Mouse (Mus musculus) frontal cortex, postnatal 14 days (tissue): ENCODE results near the gene Prdx1.
"Not testable (repeated sequence)": the region's sequence is repeated elsewhere in the genome, so short reads cannot be mapped to it uniquely, and the experiment has no call there.

Experiments used
- DNase-seq, 2 experiments: peaks; one replicate each; pipeline ENCODE4 v3.0.0; 2022; ENCODE audit warnings: low spot score in 2 of 2

Prdx1 gene

GRCm38 (mm10) chr4:116677808-116678207 lies 7.5 kb upstream of the Prdx1 start:
- DNase-seq = no peak

DNA sequence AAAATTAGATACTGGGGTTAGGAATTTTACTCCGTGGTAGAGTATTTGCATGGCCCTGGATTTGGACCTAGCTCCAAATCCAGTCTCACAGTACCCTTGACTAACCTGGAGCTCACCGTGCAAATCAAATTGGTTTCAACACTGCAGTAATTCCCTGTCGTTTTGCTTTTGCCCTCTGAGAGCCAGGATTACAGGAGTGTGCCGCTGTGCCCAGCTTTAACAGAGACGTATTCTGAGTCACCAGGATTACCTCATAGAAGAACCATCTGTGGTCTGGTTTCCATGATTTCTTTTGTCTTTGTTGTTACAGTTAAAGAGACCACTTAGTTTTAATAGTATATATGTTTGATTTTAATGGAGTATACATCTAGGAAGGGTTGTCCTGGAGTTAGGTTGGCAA lies 6.2 kb upstream of the Prdx1 start:
- DNase-seq = no peak

GRCm38 (mm10) chr4:116680521-116680920 lies 4.8 kb upstream of the Prdx1 start:
- not testable (repeated sequence) for DNase-seq

DNA sequence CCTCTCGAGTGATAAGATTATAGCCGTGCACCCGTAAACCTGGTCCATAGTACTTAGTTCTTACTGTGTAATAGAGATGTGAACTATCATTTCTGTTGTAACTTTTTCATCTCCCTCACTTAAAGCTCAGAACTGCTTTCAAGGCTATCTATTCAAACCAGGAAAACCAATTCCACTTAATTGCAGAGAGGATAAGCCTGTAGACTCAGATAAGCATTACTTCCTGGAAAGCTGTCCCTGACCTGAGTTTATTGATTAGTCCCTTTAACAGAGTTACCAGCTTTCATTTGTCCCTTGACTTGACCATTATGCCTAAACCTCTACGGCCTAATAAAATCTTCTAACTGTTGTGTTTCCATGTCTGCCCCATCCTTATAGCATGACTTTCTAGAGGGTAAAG lies 1.4 kb upstream of the Prdx1 start:
- no peak for DNase-seq

DNA sequence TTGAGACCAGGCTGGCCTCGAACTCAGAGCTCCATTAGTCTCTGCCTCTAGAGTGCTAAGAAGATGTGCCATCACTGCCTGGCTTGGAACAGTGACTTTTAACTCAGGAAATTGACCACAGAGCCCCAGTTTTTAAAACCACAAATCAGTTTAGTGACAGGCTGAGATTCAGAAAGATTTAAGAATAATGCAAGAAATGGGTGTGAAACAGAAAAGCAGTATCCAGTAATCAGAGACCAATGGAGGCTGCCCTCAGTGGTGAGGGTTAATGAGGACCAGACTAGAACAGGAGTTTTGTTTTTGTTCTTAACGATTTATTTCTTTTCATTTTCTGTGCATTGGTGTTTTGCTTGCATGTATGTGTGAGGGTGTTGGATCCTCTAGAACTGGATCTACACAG lies 679 bp upstream of the Prdx1 start:
- no peak for DNase-seq

DNA sequence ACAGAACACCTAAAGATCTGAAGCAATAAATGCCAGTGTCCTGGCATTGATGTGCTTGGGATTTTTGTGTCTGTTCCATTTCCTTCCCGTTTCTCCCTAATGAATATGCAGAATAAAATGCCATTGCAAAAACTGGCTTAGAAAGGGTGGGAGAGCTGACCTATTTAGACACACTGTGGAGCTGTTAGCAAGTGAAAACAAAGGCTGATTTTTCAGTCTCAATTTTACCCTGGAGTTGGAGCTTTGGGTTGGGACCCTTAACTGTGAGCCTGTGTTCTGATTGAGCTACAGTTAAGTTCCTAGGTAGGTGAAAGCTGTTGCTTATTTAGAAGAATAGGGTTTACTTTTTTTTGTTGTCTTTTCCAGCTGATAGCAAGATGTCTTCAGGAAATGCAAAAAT lies 1.7 kb downstream of the Prdx1 start:
- no peak for DNase-seq

GRCm38 (mm10) chr4:116689309-116689876 lies 4.0 kb downstream of the Prdx1 start:
- DNase-seq = no peak

DNA sequence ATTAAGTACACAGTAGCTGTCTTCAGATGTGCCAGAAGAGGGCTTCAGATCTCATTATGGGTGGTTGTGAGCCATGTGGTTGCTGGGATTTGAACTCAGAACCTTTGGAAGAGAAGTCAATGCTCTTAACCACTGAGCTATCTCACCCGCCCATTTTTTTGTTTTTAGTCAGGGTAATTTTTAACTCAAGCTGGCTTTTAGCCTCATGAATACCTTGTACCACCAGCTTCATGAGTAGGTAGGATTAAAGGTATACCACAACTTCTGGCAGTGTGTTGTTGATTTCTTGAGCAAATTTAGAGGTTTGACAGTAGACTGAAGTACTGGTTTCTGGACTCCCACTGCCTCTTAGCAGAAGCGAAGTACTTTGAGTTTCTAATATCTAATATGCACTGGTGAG lies 6.8 kb downstream of the Prdx1 start:
- DNase-seq = no peak

DNA sequence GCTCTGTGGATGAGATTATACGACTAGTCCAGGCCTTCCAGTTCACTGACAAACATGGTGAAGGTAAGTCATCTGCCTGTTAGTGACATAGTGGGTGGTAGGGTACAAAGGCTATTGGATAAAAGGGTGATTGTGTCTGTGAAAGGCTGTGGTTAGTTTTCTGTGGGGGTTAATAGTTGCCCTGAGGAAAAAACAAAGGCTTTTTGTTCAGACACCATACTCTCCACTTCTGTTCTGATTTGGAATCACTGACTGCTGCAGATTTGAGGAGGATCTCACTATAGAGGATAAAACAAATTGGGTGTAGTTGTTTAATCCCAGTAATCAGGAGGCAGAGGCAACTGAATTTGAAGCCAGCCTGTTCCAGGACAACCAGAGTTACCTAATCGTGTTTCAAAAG lies 8.4 kb downstream of the Prdx1 start:
- DNase-seq = no peak

GRCm38 (mm10) chr4:116698693-116699342 lies 13.5 kb downstream of the Prdx1 start:
- DNase-seq = no peak

GRCm38 (mm10) chr4:116700964-116701363 lies 15.6 kb downstream of the Prdx1 start:
- DNase-seq = no peak

GRCm38 (mm10) chr4:116703804-116704203 lies 18.5 kb downstream of the Prdx1 start:
- DNase-seq = peak; percentile 34 to 44

- DNase-seq = no peak
Measured at GRCm38 (mm10) chr4:116707666-116708065, 22.3 kb downstream of the Prdx1 start.

- DNase-seq = peak; percentile 89 to 95
Measured at GRCm38 (mm10) chr4:116708201-116708764, 22.9 kb downstream of the Prdx1 start, which contains the start of the genes Mmachc and Ccdc163. TSS of gene Mmachc (minus strand) at chr4:116708406. TSS of gene Ccdc163 (plus strand) at chr4:116708509.

GRCm38 (mm10) chr4:116708791-116709390 lies 23.5 kb downstream of the Prdx1 start:
- DNase-seq = no peak

DNA sequence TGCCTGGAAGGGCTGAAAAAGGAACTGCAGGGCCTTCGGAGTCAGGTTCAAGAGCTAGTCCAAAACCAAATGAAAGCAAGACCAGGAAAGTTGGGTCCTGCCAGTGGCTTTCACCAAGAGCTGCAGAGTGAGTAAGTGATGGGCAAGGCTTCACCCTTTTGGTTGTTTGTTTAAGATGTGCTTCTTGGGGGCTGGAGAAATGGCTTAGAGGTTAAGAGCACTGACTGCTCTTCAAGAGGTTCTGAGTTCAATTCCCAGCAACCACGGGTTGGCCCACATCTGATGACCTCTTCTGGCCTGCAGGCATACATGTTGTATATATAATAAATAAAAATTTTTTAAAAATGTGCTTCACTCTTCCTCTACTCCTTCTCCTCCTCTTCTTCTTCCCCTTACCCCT lies 24.8 kb downstream of the Prdx1 start:
- no peak for DNase-seq

GRCm38 (mm10) chr4:116712536-116712935 lies 27.2 kb downstream of the Prdx1 start:
- no peak for DNase-seq

DNA sequence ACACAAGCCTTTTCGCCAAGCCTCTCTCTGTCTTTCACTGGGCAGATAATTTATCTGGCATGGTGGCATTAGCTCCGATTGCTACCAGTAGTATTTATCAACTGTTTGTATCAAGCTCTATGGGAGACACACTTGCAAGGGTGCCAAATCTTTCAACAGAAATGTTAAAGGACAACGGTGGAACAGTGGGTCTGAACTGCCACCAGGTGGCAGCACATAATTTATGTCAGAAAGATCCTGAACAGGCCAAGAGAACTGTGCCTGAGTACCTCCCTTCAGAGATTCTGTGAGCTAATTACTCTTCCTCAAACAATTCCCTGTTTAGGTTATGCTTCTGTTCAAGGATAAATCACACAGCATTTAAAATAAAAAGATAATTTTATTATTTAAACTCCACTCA lies 34.1 kb downstream of the Prdx1 start:
- DNase-seq = peak; percentile 23 to 51

GRCm38 (mm10) chr4:116720343-116721097 lies 35.2 kb downstream of the Prdx1 start, which contains the start of gene Tesk2:
TSS of gene Tesk2 (plus strand) at chr4:116720948.
- peak; percentile 87 to 94 for DNase-seq

DNA sequence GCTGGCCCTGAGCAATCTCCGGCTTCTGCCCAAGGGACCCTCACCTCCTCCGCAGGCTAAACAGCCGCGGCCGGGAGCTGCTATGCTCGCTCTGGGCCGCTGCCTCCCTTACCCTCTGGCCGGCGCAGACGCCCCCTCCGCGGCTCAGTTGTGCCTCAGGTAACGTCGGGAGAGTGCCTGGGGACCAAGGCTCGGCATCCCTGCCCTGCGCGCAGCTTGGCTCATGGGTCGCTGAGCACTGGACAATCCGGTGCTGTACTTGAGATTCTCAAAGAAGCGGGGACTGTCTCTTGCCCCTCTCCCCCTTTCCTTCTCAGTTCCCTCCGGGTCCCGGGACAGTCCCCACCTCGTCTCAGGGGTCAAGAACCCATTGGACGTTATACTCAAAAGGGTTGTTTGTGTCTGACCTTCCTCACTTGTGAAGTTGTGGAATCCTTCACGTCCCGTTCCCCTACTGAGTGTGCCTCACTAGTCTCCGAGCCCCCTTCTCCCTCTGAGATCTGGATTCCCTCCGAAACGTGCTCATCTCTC lies 35.8 kb downstream of the Prdx1 start:
- peak in 1 of 2 experiments; percentile 11 for DNase-seq

DNA sequence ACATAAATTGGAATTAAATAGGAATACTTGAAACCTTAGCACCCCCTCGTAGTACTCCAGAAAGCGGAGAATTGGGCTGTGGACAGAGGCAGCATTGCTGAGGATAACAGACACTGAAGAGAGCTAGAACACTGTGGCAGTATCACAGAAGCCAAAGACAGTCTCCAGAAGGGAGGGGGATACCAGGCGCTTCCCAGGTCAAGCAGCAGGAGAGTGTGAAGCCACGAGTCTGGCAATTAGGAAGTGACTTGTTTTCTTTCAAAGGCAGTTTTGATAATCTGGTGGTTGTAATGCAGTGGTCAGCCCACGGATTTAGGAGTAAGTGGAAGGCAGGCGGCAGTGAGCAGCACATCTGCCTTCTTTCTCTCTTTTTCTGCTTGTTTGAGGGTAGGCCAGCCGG lies 36.9 kb downstream of the Prdx1 start:
- DNase-seq = no peak

DNA sequence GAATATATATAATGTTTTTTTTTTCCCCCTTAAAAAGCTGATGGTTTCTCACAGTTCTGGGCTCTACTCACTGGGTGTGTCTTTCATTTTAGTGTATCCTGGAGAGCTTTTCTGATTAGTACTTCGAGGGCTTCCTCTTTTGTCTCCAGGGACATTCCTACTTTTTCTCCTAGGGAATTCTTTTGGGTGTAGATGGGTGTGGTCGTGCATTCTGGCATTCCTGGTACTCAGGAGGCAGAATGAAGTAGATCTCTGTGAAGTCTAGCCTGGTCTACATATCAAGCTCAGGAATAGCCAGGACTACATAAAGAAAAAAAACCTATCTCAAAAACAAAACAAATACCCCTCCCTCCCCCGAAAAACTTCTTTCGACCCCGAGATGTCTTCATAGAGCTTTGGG lies 40.1 kb downstream of the Prdx1 start:
- no peak for DNase-seq
